Comparison of ENCODE assay signal across 8 mouse cellular contexts in the genomic region with DNA sequence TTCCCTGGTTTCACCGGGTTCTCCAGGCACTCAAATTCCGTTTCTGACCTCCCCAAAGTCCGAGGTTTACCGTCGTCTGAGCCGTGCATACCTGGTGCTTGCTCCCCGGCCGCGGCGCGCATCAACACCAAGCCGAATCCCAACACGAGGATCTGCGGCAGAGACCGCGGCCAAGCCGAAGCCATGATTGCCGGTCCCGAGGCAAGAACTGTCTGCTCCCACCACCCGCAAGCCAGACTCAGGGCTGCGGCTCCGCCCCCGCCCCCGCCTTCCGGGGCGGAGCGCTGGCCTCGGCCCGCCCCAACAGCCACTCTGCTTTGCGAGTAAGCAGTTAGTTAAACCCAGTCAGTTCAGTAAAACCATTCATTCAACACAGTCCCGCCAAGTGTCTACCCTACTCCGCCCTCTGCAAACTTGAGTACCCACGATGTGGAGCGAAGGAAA. TPM values are rescaled to one million over a fixed set of nuclear protein-coding genes. Genes with fewer than 3 reads are reported as not detected.
DNase-seq lines count a peak whose midpoint lies in the region; ATAC-seq and TF ChIP-seq lines count a peak whose summit lies in the region.

A gene (minus strand): TSS at position 233 of the 444 bp plus-strand sequence.

- DNase-seq in MN1 (ENCODE audit: low spot score), result peak; percentile 90
- peak; percentile 87 to 91 for DNase-seq in cerebellum, adult 2 months
- peak; percentile 68 for DNase-seq in forelimb bud, embryonic 11.5 days (ENCODE audit: low read depth, low spot score)
- DNase-seq in layer of hippocampus, postnatal 14 days (ENCODE audit: low spot score in 2 of 2), result peak; percentile 71 to 84
- DNase-seq in lung, postnatal 36 days, result peak; percentile 94
- peak; percentile 82 for DNase-seq in retina, embryonic 14.5 days (ENCODE audit: low spot score)
- DNase-seq in thymus, postnatal 4 days, result peak; percentile 90

- no peak for TF ChIP-seq CTCF in cerebellum, adult 2 months (IDR thresholded peaks at IDR 0.05; ENCODE audit: borderline replicate concordance, insufficient read depth, low read depth, low read length)

- no peaks in the 10 kb centered on the region for H3K27me3 ChIP-seq in cerebellum, adult 2 months (ENCODE audit: control insufficient read depth, insufficient read depth, low read length)

- peak within 1 kb of the TSS; percentile 60 for H3K27ac ChIP-seq in cerebellum, adult 2 months (ENCODE audit: insufficient read depth, low read length)

- ATAC-seq in hematopoietic stem cell, adult 5-6 weeks (replicated peaks in 1 of 2; ENCODE audit: insufficient read depth in 1 of 2, low FRiP score in 2 of 2, low TSS enrichment in 1 of 2, low read depth in 1 of 2, poor library complexity in 2 of 2, severe bottlenecking in 2 of 2), result peak; percentile 26 to 50; a peak in 3 of 4 replicates

- no peaks in the 10 kb centered on the region; the same call in none of the 2 replicates for H3K4me1 ChIP-seq in cerebellum, adult 2 months (ENCODE audit: control insufficient read depth, insufficient read depth, low read length)

- WGBS in cerebellum, adult 2 months, result under 1% methylated on average over 34 of the region's 34 CpGs

- peak within 1 kb of the TSS; percentile 67 for H3K4me3 ChIP-seq in cerebellum, adult 2 months (replicated peaks; ENCODE audit: insufficient read depth, low read depth, low read length)

- TF ChIP-seq POLR2A in cerebellum, adult 2 months (IDR thresholded peaks at IDR 0.05; ENCODE audit: borderline replicate concordance, insufficient read depth, low read length), result peak; percentile 94

RNA-seq across cellular contexts. Expression of the gene that starts here (rescaled TPM):
- polyA plus RNA-seq in cerebellum, adult 2 months (2012; rRNA removed), result 29.1 and 31.3 TPM in 2 replicates
- total RNA-seq in hematopoietic stem cell, adult 5-6 weeks (2017), result 6.3 and 24.1 TPM in 2 replicates
- 10 to 100 TPM in 1 of 2 experiments, 1 to 10 TPM in 1; 9.5 to 10.1 TPM for total RNA-seq in layer of hippocampus, postnatal 14 days (2021)

Comparison
In these comparisons a context has a peak if more than half of its experiments do, and no peak if none do; other contexts are left out.
1. Peak in every context shown above with its lines: DNase-seq, ATAC-seq, H3K4me3 ChIP-seq and H3K27ac ChIP-seq.